Mouse (Mus musculus) embryonic fibroblast, embryonic 13.5 days (primary cell): ENCODE measurements at regions not wholly inside any gene's neighbourhood (a gene's known extent, or its start where the extent isn't known, plus 50 kb on each side); places are given as distances from the start of the nearest gene placed in this dataset.
"Not testable (repeated sequence)": the region's sequence is repeated elsewhere in the genome, so short reads cannot be mapped to it uniquely, and the experiment has no call there.

Experiments used
- H3K27ac ChIP-seq: 2 replicates; pipeline ENCODE4 v1.5.1; 2012; ENCODE audit warnings: low read length, control low read depth, inconsistent platforms; ENCODE audit not compliant: insufficient read depth
- H3K4me1 ChIP-seq: 2 replicates; pipeline ENCODE4 v1.6.1; 2011; ENCODE audit warnings: low read length; ENCODE audit not compliant: control insufficient read depth, insufficient read depth
- H3K4me3 ChIP-seq: 2 replicates; pipeline ENCODE4 v1.5.1; 2011; ENCODE audit warnings: mild to moderate bottlenecking, control low read depth, low read length; ENCODE audit not compliant: insufficient read depth
- CTCF ChIP-seq: IDR thresholded peaks from 2 replicates; pipeline ENCODE4 v1.5.1; 2011; ENCODE audit warnings: mild to moderate bottlenecking, control low read depth, low read length, moderate library complexity, borderline replicate concordance; ENCODE audit not compliant: insufficient read depth
- POLR2A ChIP-seq: IDR thresholded peaks from 2 replicates; pipeline ENCODE4 v1.6.1; 2011; ENCODE audit warnings: low read depth, mild to moderate bottlenecking, control low read depth, low read length, moderate library complexity

DNA sequence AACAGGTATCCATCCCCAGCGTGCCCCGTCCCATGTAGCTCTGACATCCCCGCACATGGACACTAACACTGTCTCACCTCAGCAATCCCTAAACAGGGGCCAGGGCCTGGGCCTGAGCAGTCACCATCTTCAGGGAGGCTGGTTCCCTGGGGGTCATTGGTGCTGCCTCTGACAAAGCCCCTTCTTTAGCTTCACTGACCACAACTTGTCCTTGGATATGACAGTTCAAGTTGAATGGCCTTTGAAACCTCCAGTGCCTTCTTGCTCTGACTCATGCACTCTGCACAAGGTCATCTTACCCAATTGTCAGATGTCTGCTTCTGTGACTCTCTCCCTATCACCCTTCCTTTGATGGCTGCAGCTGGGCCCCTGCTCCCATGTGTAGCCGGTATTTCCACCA is 68.2 kb upstream of the Klf13 start:
- H3K27ac ChIP-seq = no peak overlapping the region
- H3K4me3 ChIP-seq = no peak overlapping the region
- TF ChIP-seq CTCF (no peak), POLR2A (no peak)
- H3K4me1 ChIP-seq = no peaks in the 10 kb centered on the region

DNA sequence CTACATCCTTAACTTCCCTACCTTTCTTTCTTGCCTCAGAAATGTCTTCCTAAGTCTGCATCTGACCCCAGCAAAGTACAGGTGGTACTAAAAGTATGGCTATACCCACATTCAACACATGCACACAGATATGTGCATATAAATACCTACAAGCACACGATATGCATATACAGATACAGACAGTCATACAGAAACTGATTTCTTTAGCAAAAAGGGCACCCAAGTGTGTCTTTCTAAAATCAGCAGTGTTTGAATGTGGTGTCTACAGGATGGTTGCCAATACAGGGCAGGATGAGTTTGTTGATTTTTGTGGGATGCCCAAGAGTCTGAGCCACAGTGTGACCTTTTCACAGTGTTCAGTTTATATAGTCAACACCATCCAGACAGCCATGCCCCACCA is 67.0 kb upstream of the Klf13 start:
- H3K27ac ChIP-seq = no peak overlapping the region
- TF ChIP-seq CTCF (no peak), POLR2A (no peak)
- no peak overlapping the region for H3K4me3 ChIP-seq
- no peaks in the 10 kb centered on the region for H3K4me1 ChIP-seq

DNA sequence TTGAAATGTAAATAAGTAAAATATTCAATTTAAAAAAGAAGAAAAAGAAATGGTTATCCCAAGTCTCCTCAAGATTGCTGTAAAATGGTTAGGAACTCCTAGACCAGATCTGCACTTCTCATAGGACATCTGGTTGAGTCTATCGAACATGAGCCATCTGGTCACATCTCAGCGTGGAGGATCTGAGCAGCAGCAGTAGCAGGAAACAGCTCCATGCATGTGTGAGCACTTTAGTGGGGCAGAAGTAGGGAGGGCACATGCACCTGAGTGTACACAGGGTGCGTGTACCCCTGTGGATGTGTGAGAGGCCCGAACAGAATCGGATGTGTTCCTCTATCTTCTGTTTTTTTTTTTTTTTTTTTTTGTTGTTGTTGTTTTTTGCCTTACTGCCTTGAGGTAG is 65.2 kb upstream of the Klf13 start:
- no peak for TF ChIP-seq CTCF
- no peak for TF ChIP-seq POLR2A
- no peak overlapping the region for H3K27ac ChIP-seq
- no peaks in the 10 kb centered on the region for H3K4me1 ChIP-seq
- no peak overlapping the region for H3K4me3 ChIP-seq

DNA sequence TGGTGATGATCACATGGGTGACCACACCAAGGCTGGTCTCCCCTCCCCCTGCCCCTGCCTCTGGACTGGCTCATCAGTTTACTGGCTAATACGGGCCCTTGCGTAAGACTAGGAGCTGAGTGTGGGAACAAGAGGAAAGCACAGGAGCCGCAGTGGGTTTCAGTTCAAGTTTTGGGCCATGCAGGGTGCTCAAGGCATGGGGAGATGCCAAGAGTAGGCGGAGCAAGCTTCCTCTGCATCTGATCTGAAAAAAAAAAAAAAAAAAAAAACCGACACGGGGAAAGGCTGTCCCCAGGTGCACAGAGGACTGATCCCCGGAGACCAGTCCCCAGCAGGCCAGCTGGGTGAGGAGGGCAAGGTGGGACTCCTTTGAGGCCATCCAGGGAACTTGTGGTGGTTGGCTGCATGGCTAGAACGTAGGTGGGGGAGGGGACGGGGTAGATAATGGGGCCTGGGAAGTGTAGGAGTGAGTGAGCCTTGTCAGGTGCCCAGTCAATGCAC is 62.9 kb upstream of the Klf13 start:
- TF ChIP-seq POLR2A (no peak), CTCF (no peak)
- H3K27ac ChIP-seq = no peak overlapping the region
- H3K4me1 ChIP-seq = no peaks in the 10 kb centered on the region
- no peak overlapping the region for H3K4me3 ChIP-seq

DNA sequence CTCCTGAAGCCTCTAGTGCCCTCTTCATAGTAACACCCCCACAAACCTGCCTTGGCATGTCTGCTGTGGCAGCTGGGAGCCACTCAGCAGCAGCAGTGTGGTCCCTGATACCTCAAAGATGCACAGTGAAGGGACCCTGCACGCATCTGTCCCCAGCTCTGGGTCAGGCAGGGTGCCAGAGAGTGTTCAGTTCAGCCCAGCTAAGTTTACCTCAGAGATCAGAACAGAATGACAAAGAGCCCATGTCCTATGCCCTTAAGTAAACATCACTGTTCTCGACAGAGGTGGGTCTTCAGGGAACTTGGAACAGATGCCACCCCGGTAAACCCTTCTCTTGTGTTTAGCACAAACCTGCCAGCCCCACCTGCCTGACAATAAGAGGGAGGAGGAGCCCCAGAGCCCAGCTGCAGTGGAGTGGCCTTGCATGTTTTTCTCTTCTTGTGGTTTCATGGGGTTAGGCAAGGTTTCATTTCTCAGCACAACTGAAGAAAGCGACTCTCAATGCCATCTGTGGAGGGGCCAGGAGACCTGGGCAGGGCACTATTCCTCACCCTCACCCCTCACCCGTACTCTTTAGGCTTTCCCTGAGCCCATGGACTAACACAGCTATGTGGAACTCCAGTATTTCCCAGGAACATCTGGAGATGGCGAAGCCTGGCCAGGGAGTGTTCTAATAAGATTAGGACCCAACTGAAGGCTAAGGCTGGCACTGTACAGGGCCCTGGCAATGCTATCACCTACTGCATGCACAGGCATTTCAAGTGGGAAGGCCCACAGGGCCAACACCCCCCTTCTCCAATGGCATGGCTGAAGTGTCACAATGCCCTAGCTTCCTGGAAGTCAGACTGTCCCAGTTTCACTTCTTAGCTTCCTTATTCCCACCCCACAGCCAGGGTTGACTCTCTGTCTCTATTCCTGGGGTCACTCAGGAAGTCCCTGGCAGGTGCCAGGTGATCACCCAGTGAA is 60.6 kb upstream of the Klf13 start:
- no peaks in the 10 kb centered on the region for H3K4me1 ChIP-seq
- H3K4me3 ChIP-seq = no peak overlapping the region
- H3K27ac ChIP-seq = no peak overlapping the region
- no peak for TF ChIP-seq CTCF
- no peak for TF ChIP-seq POLR2A

DNA sequence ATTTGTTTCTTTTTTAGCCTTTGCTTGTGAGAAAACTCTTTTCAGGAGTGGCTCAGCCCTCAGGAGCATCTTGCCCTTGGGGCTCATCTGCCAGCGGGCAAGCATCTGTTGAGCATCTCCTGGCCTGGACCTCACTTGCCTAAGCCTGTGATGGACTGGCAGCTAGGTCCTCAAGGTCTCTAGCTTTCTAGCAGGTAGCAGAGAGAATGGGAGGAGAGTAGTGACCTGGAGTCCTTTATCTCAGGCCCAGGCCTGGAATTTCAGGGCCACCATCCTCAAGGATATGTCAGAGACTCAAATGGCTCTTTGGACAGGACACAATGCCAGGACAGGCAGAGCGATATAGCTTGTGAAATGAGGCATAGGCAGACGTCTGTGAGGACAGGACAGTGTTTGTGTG is 59.3 kb upstream of the Klf13 start:
- no peak overlapping the region for H3K27ac ChIP-seq
- TF ChIP-seq CTCF (no peak), POLR2A (no peak)
- no peaks in the 10 kb centered on the region for H3K4me1 ChIP-seq
- no peak overlapping the region for H3K4me3 ChIP-seq

DNA sequence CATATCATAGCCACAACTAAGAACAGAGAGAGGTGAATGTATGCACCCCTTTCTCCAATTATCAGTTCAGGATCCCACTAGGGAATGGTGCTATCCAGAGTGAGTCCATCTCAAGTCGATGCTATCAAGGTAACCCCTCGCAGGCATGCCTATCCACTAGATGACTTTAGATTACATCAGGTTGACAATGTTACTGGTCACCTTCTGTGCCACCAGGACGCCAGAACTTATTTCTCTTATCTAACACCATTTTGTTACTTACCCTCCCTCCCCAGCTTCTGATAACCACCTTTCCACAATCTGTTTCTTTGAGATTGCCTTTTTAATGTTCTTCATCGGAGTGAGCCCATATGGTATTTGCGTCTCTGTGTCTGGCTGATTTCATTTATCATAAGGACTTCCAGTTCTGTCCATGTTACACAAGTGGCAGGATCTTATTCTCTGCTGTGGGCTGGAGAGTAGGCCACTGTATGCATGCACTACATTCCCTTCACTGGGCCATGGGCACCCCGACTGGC is 57.9 kb upstream of the Klf13 start:
- H3K4me1 ChIP-seq = no peaks in the 10 kb centered on the region
- no peak overlapping the region for H3K27ac ChIP-seq
- H3K4me3 ChIP-seq = no peak overlapping the region
- TF ChIP-seq POLR2A (no peak), CTCF (no peak)

DNA sequence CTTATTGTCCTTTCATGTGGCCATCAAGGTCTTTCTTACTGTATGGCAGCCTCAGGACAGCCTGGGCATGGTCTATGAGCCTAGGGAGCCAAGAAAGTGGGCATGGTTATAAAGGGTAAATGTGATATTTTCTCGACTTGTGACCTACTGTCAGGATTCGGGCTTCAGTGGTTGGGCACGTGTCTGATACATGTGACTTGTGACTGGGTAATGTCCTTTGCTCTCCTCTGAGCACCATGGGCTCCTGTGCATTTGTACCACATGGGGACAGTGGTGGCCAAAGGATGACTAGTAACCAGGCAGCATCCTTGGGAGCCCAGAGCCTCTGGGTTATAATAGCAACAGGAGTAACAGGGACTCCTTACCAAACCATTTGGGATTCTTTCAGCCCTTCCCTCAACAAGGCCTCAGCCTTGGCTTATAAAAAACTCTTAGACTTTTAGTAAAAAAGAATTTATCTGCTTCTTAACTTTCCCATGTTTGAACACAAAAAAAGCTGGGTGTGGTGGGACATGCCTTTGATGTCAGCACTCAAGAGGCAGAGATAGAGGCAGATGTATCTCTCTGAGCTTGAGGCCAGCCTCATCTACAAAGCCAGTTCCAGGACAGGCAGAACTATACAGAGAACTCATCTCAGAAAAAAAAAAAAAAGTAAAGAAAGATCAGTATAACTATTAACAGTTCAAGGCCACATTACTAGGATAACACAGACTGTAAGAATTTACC is 56.7 kb upstream of the Klf13 start:
- TF ChIP-seq CTCF (no peak), POLR2A (no peak)
- Histone ChIP-seq H3K4me1 (no peaks in the 10 kb centered on the region), H3K27ac (no peak overlapping the region), H3K4me3 (no peak overlapping the region)

DNA sequence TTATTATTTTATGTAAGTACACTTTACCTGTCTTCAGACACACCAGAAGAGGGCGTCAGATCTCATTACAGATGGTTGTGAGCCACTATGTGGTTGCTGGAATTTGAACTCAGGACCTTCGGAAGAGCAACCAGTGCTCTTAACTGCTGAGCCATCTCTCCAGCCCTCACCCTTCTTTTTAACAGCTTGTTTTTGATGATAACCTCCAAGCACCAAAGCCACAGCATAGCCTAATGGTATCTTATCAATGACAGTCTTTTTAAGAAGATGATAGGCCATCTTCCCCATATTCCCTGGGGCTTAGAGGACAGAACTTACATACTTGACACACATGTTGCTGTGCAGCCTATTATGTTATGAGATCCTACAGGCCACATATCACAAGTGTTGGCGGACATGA is 56.1 kb upstream of the Klf13 start:
- H3K27ac ChIP-seq, H3K4me3 ChIP-seq, H3K4me1 ChIP-seq: not testable (repeated sequence)

DNA sequence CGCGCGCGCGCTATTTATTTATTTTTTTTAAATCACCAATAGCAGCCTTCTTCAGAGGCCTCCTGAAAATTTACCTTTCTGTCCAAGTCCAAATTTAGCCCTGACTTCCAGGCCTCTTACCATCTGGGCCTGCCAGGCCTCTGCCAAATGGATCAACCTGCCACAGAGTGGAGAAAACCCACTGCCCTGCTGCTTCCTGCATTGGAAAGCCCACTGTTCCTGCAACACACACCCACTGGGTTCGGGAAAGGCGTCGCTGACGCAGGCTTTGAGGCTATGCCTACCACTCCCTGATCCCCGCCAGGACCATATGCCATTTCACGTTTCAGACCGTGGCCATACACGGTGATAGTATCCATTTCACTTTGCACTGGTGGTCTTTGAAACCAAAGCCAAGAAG is 53.4 kb upstream of the Klf13 start:
- no peak overlapping the region for H3K4me3 ChIP-seq
- no peak overlapping the region for H3K27ac ChIP-seq
- no peak for TF ChIP-seq POLR2A
- no peak for TF ChIP-seq CTCF
- no peaks in the 10 kb centered on the region for H3K4me1 ChIP-seq
